Mouse (Mus musculus) right cerebral cortex, postnatal 10 days (tissue): ENCODE measurements at regions not wholly inside any gene's neighbourhood (a gene's known extent, or its start where the extent isn't known, plus 50 kb on each side); places are given as distances from the start of the nearest gene placed in this dataset.

Source experiments
- DNase-seq, 2 experiments: peaks; one replicate each; pipeline ENCODE4 v3.0.0; 2021; ENCODE audit warnings: low spot score in 2 of 2

- no peak for DNase-seq
Measured at GRCm38 (mm10) chr9:40617676-40618062, 52.7 kb upstream of the Gm21915 start.

GRCm38 (mm10) chr9:40617036-40617675 lies 53.3 kb upstream of the Gm21915 start:
- no peak for DNase-seq

DNA sequence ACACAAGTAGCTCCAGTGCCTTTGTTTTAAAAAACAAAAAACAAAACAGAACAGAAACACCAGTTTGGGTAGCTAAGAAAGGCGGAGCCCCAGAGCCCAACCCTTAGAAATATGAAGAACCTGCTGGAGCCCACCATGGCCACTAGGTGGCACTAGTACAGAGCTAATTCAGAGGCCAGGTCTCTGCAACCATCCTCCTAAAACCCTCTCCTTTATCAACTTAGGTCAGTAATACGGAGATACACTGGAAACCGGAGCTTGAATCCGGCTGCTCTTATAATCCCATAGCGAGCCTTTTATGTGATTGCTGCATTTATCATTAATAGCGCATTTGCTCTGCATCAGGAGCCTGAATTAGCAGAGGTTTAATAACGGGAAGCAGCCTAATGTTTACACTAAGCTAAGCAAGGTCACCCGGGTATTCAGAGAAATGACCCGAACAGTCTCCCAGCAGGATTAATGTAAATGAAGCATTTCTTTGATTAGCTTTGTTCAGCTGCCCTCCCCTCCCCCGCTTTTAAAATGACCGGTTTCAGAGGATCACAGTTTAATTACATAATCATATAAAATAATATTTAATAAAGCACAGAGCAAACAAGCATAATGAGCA lies 53.9 kb upstream of the Gm21915 start:
- peak; percentile 89 for DNase-seq

DNA sequence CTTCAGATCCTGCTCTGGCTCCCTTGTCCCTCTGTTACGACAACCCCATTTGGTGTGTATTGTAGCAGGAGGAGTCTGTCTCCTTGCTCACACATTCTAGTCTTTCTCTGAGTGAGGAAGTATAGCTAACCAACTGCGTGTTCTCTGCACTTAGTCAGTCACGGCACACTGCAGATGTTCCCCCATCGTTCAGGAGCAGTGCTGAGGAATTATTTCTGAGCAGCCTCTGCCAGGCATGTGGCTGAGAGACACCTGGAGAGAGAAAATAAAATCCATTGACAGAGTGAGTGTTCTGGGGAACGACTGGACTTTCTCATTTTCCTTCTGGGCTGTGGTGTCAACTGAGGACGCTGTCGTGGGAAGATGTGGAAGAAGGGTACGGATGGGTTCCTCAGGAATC lies 54.5 kb upstream of the Gm21915 start:
- DNase-seq, result no peak

DNA sequence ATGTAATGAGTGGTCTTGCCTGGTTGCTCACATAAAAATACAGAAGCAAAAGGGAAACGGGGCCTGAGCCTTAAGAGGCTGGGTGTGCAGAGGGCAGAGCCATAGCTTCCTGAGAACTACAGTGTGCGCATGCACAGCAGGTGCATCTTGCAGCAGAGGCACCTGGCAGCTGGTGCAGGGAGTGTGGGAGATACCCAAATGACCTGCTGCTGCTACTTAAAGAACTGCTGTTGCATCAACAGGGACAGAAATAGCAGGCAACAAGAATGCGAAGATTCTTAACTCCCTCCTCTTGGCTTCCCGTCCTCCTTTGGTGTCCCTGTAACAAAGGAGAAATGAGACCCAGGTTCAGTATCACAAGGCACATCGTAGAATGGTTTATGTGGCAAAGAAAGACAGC lies 56.3 kb upstream of the Gm21915 start:
- DNase-seq, result no peak

DNA sequence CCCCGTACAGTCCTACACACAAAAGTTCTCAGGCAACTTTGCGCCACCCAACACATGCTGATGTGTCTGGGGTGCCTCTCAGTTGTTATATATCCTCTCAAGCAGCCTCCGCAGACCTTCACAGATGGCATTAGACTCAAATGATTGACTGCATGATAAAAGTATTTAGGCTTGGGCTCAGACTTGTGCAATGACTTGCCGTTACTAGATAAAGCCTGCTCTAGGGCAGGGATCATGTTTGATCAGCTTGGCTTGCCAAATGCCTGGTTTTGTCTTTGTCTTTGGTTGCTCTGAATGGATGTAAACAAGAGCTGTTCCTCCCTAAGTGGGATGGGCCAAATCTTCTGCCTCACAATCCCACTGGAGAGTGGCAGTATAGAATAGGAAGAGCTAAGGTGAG lies 57.2 kb upstream of the Gm21915 start:
- DNase-seq, result no peak

DNA sequence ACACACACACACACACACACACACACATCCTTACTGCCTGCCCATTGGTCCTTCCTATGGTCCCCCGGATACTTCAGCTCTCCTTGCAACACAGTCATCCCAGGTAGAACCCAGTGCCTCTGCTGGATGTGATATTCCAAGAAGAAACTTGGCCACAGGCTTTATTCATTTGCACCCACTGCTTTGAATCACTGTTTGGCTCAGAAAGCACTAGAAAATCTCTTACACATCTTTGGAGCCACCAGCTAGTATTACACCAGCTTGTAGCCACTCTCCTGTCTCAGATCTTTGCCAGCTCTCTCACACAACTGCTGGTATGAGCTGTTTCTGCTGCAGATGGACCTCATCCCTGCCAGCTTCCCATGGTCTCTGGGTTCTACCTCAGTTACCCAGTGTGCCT lies 57.7 kb upstream of the Gm21915 start:
- no peak for DNase-seq

DNA sequence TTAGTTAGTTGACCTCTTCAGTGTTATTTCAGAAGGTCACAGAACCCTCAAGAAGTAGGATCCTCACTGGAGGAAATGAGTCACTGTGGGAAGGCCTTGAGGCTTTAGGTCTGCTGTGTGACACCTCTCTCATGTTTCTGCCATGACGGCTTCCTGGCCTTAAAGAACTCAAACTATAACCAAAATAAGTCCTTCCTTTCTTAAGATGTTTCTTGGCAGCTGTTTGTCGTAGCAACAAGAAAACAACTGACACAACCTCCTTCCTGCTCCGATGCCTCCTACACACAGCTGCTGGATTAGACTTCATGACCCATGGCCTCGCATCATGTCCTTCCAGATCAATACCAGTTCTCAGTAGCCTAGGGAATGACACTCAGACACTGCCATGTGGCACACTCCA lies 58.1 kb upstream of the Gm21915 start:
- no peak for DNase-seq

DNA sequence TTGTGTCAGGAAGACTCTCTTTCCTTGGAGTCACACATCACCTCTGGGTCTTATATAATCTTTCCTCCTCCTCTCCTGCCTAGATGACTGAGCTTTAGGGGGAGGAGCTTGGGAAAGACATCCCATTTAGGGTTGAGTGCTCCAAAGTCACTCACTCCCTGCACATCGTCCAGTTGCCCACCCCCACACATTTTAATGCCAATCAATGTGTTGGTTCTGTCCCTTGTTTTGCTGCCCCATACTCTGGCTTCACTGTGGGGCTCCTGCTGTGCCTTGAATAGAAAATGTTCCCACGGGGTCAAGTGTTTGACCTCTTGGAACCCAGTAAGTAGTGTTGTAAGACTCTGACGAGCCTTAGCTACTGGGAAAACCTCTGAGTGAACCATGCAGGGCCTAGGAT lies 58.8 kb upstream of the Gm21915 start:
- DNase-seq, result no peak

DNA sequence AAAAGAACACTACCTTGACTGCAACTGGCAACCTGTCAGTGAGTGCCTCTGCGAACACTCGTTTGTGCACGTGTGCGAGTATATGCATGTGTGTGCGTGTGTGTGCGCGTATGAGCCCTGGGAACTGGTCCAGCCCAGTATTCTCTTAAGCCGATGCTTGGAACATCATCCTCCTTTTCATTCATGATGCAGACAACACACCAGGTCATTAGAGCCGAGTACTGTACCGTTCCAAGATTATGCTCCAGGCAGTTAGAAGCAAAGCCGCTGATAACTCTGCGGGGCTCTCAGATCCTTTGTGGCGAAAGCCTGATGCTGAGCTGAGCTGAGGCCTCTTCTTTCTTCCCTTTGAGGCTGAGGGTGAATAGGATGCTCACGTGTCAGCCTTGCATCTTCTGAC lies 61.8 kb upstream of the Gm21915 start:
- DNase-seq, result no peak

DNA sequence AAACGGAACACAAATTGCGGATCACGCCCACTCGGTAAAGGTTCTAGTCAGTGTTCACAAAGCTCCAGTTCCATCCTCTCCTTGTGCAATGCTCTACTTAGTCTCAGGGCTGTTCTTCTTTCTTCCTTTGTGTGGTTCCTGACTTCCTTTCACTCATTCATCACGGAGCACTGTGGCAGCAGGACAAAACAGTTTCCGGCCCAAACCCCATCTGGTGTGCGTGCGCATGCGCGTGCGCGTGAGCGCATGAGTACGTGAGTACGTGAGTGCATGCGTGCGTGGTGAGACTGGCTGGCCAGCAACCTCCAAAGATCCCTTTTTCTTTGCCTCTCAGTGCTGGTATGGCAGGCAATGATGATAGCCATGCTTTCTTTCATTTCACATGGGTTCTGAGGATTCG lies 62.5 kb upstream of the Gm21915 start:
- DNase-seq, result no peak

DNA sequence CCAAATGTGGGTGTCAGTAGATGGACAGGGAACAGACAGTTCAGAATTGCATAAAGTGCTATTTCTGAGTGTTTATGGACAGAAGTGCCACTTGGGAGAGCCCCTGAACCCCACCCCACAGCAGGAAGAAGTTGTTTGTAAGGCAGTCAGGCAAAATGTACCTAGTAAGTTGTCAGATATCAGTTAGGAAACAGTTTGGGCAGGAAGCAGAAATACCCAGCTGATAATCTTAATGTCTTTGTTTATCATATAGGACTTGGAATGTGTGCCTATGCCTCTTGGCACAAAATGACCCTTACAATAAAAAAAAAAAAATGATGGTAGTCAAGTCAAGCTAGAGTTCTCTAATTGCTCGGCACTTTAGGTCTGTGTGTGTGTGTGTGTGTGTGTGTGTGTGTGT lies 66.9 kb upstream of the Gm21915 start:
- DNase-seq, result no peak

- peak in 1 of 2 experiments; percentile 48 for DNase-seq
Measured at GRCm38 (mm10) chr9:40598431-40598831, 67.2 kb upstream of the Gramd1b start.

GRCm38 (mm10) chr9:40587421-40587820 lies 56.2 kb upstream of the Gramd1b start:
- DNase-seq, result no peak

- no peak for DNase-seq
Measured at GRCm38 (mm10) chr9:40586581-40586980, 55.4 kb upstream of the Gramd1b start.

GRCm38 (mm10) chr9:40583554-40583953 lies 52.4 kb upstream of the Gramd1b start:
- peak; percentile 76 to 82 for DNase-seq

DNA sequence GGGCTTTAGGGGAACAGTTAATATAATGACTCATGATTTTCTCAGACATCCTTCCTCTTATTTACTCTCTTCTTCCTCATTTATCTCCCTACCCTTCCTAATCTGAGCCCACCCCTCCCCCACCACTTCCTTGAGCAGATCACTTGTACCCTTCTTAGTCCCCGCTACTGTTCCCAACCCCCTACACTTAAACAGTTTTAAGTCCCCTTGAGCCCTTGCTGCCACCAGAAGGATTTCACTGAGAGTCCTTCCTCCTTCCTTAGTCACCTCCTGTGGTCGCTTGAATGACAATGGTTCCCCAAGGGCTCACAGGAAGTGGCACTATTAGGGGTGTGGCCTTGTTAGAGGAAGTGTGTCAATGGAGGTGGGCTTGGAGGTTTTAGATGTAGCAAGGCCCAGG lies 50.7 kb upstream of the Gramd1b start:
- DNase-seq, result peak; percentile 38 to 49
